Mouse (Mus musculus) Patski (cell line): ENCODE measurements around the gene Zfp609. TPM values are rescaled to one million over a fixed set of nuclear protein-coding genes. Genes with fewer than 3 reads are reported as not detected.
A peak's percentile ranks its signal among the peaks of the same experiment; 100 is the strongest.
"Not testable (repeated sequence)": the region's sequence is repeated elsewhere in the genome, so short reads cannot be mapped to it uniquely, and the experiment has no call there.

Source experiments
- ATAC-seq: fragments of 100-300 bp; one replicate; pipeline ENCODE4 v1.8.0; 2021
- CTCF ChIA-PET: fragments of 350-600 bp; sonication (Branson Sonifier 250); formaldehyde crosslinking; loops from one replicate; lab custom pipeline; 2022; ENCODE audit warnings: inconsistent platforms; lab: Charles Lee
- POLR2A ChIA-PET: fragments of 350-600 bp; sonication (Branson Sonifier 250); formaldehyde crosslinking; loops from one replicate; lab custom pipeline; 2022; ENCODE audit warnings: antibody characterized with exemption, inconsistent platforms; lab: Charles Lee
- DNase-seq: peaks from one replicate; pipeline ENCODE4 v3.0.0-alpha.2; 2011; ENCODE audit warnings: low read depth, low spot score
- H3K27me3 ChIP-seq: fragments of 371-371 bp; one replicate; pipeline ENCODE4 v1.5.1; 2021
- CTCF ChIP-seq: fragments of 100-300 bp; IDR thresholded peaks from one replicate; pipeline ENCODE4 v1.5.1; 2021
- in situ Hi-C: fragments of 300-500 bp; cut with MboI; formaldehyde crosslinking; loops from 3 replicates; pipeline ENCODE4 v1.11.1; 2018; ENCODE audit warnings: low pct_unique_long_range_greater_than_20kb, mixed read lengths
- polyA plus RNA-seq: library from polyadenylated mRNA; unstranded; gene quantifications from one replicate; pipeline ENCODE4 v1.2.3, GENCODE M21; 2021

Zfp609 gene
- polyA plus RNA-seq, 1 experiment from 2014 or later = 25.7 TPM

GRCm38 (mm10) chr9:65666042-65666441 lies 161.3 kb downstream of the Zfp609 start:
- ChIA-PET POLR2A (no interaction called here), CTCF (interaction anchor here (0.7 to 7.6 kb wide), 6 partner anchors 18 to 184 kb away, joined by 3 to 116 read pairs (median 6); no protein-coding TSS in a partner anchor)
- ATAC-seq = no peak
- H3K27me3 ChIP-seq = no peaks in the 10 kb centered on the region
- in situ Hi-C loops = loop anchor here (10.0 kb wide), 2 partner anchors 151 to 189 kb away; no protein-coding TSS in a partner anchor
- peak; percentile 85 for TF ChIP-seq CTCF
- no peak for DNase-seq

- H3K27me3 ChIP-seq = no peaks in the 10 kb centered on the region
- in situ Hi-C loops = loop anchor here (5.0 to 10.0 kb wide), 3 partner anchors 57 to 191 kb away; no protein-coding TSS in a partner anchor
- CTCF ChIA-PET = interaction anchor here (0.8 to 7.6 kb wide), 19 partner anchors 9 to 242 kb away, joined by 3 to 116 read pairs (median 6); partner anchors contain the start of gene Pif1
- POLR2A ChIA-PET = interaction anchor here (1.2 to 1.5 kb wide), 2 partner anchors 47 to 57 kb away, joined by 3 read pairs; no protein-coding TSS in a partner anchor
- ATAC-seq (no peak), DNase-seq (no peak)
- TF ChIP-seq CTCF = peak; percentile 88
Observed at GRCm38 (mm10) chr9:65664163-65664562, 163.2 kb downstream of the Zfp609 start.

GRCm38 (mm10) chr9:65661493-65661892 lies 165.9 kb downstream of the Zfp609 start:
- CTCF ChIA-PET = interaction anchor here (1.1 to 7.6 kb wide), 5 partner anchors 10 to 63 kb away, joined by 3 to 116 read pairs (median 5); no protein-coding TSS in a partner anchor
- DNase-seq (no peak), ATAC-seq (no peak)
- no peak for TF ChIP-seq CTCF
- in situ Hi-C loops = loop anchor here (5.0 to 10.0 kb wide), 3 partner anchors 54 to 193 kb away; no protein-coding TSS in a partner anchor
- POLR2A ChIA-PET = no interaction called here
- no peaks in the 10 kb centered on the region for H3K27me3 ChIP-seq

GRCm38 (mm10) chr9:65661029-65661428 lies 166.3 kb downstream of the Zfp609 start:
- ATAC-seq = no peak
- CTCF ChIA-PET = interaction anchor here (1.1 to 7.6 kb wide), 6 partner anchors 9 to 62 kb away, joined by 3 to 116 read pairs (median 6); no protein-coding TSS in a partner anchor
- peak; percentile 46 for TF ChIP-seq CTCF
- POLR2A ChIA-PET = no interaction called here
- in situ Hi-C loops = loop anchor here (5.0 to 10.0 kb wide), 3 partner anchors 54 to 194 kb away; no protein-coding TSS in a partner anchor
- no peak for DNase-seq
- no peaks in the 10 kb centered on the region for H3K27me3 ChIP-seq

GRCm38 (mm10) chr9:65657218-65657617 lies 170.1 kb downstream of the Zfp609 start:
- H3K27me3 ChIP-seq = no peaks in the 10 kb centered on the region
- ATAC-seq (no peak), DNase-seq (no peak)
- TF ChIP-seq CTCF = no peak
- in situ Hi-C loops = no loop called here
- ChIA-PET POLR2A (no interaction called here), CTCF (interaction anchor here (1.0 to 1.9 kb wide), 2 partner anchors 51 to 52 kb away, joined by 3 to 6 read pairs; no protein-coding TSS in a partner anchor)

GRCm38 (mm10) chr9:65655540-65655939 lies 171.8 kb downstream of the Zfp609 start:
- POLR2A ChIA-PET = no interaction called here
- TF ChIP-seq CTCF = no peak
- no peaks in the 10 kb centered on the region for H3K27me3 ChIP-seq
- in situ Hi-C loops = no loop called here
- ATAC-seq = no peak
- CTCF ChIA-PET = interaction anchor here (1.9 to 2.2 kb wide), 2 partner anchors 8 to 50 kb away, joined by 5 to 6 read pairs; no protein-coding TSS in a partner anchor
- no peak for DNase-seq

GRCm38 (mm10) chr9:65654700-65655237 lies 172.6 kb downstream of the Zfp609 start:
- ATAC-seq = no peak
- ChIA-PET POLR2A (no interaction called here), CTCF (interaction anchor here (2.2 kb wide), 1 partner anchor 9 kb away, joined by 5 read pairs; no protein-coding TSS in a partner anchor)
- in situ Hi-C loops = no loop called here
- TF ChIP-seq CTCF = no peak
- DNase-seq = no peak
- H3K27me3 ChIP-seq = no peaks in the 10 kb centered on the region

GRCm38 (mm10) chr9:65653741-65654140 lies 173.6 kb downstream of the Zfp609 start:
- in situ Hi-C loops = no loop called here
- ChIA-PET POLR2A (no interaction called here), CTCF (interaction anchor here (0.7 to 0.8 kb wide), 2 partner anchors 14 to 1096 kb away, joined by 3 read pairs; partner anchors contain the start of gene Oaz2)
- no peaks in the 10 kb centered on the region for H3K27me3 ChIP-seq
- ATAC-seq (no peak), DNase-seq (no peak)
- TF ChIP-seq CTCF = no peak

- POLR2A ChIA-PET, ATAC-seq, in situ Hi-C loops, H3K27me3 ChIP-seq, DNase-seq: not testable (repeated sequence)
- CTCF ChIA-PET = interaction anchor here (1.7 kb wide), 1 partner anchor 10 kb away, joined by 7 read pairs; no protein-coding TSS in a partner anchor
Observed at GRCm38 (mm10) chr9:65651957-65652356, 175.4 kb downstream of the Zfp609 start.

- H3K27me3 ChIP-seq = no peaks in the 10 kb centered on the region
- ChIA-PET CTCF (interaction anchor here (2.0 kb wide), 1 partner anchor 10 kb away, joined by 8 read pairs; no protein-coding TSS in a partner anchor), POLR2A (interaction anchor here (1.3 kb wide), 1 partner anchor 9 kb away, joined by 3 read pairs; no protein-coding TSS in a partner anchor)
- DNase-seq = no peak
- no peak for TF ChIP-seq CTCF
- ATAC-seq = no peak
- in situ Hi-C loops = no loop called here
Observed at GRCm38 (mm10) chr9:65649997-65650396, 177.4 kb downstream of the Zfp609 start.
